Mouse (Mus musculus): ENCODE data around the gene Cnih4. TPM values are rescaled to one million over a fixed set of nuclear protein-coding genes. Genes with fewer than 3 reads are reported as not detected.

Cnih4 gene
- 62.6 and 71.8 TPM in 2 replicates for polyA plus RNA-seq (2012; ENCODE audit: insufficient read depth, insufficient read length, missing spikeins)

GRCm38 (mm10) chr1:181143950-181144836 is at the start of gene Cnih4, which contains the start of gene Nvl:
Gene Cnih4 (plus strand): TSS chr1:181144693.
Gene Nvl (minus strand): TSS chr1:181144204.
- Histone ChIP-seq H3K4me3 (ENCODE audit: insufficient read depth, low read depth, low read length) (peak within 1 kb of the TSS; percentile 81), H3K4me1 (ENCODE audit: control insufficient read depth, insufficient read depth, insufficient read length, low read length) (peaks cover 5% of the 10 kb centered on the region; the same call in 1 of the 2 replicates), H3K27ac (replicated peaks; ENCODE audit: low read depth, low read length) (peak within 1 kb of the TSS; percentile 49)

- H3K4me1 ChIP-seq (ENCODE audit: control insufficient read depth, insufficient read depth, insufficient read length, low read length) = no peaks in the 10 kb centered on the region
- no peak overlapping the region for H3K27ac ChIP-seq (replicated peaks; ENCODE audit: low read depth, low read length)
- H3K4me3 ChIP-seq (ENCODE audit: insufficient read depth, low read depth, low read length) = no peak overlapping the region
Measured at GRCm38 (mm10) chr1:181117112-181117511, 27.4 kb upstream of the Cnih4 start.

GRCm38 (mm10) chr1:181124145-181124544 is 20.3 kb upstream of the Cnih4 start:
- no peaks in the 10 kb centered on the region for H3K4me1 ChIP-seq (ENCODE audit: control insufficient read depth, insufficient read depth, insufficient read length, low read length)
- H3K27ac ChIP-seq (replicated peaks; ENCODE audit: low read depth, low read length) = no peak overlapping the region
- no peak overlapping the region for H3K4me3 ChIP-seq (ENCODE audit: insufficient read depth, low read depth, low read length)

GRCm38 (mm10) chr1:181125916-181126315 is 18.6 kb upstream of the Cnih4 start:
- H3K4me3 ChIP-seq (ENCODE audit: insufficient read depth, low read depth, low read length) = no peak overlapping the region
- no peak overlapping the region for H3K27ac ChIP-seq (replicated peaks; ENCODE audit: low read depth, low read length)
- no peaks in the 10 kb centered on the region for H3K4me1 ChIP-seq (ENCODE audit: control insufficient read depth, insufficient read depth, insufficient read length, low read length)

- no peaks in the 10 kb centered on the region for H3K4me1 ChIP-seq (ENCODE audit: control insufficient read depth, insufficient read depth, insufficient read length, low read length)
Measured at GRCm38 (mm10) chr1:181126766-181127165, 17.7 kb upstream of the Cnih4 start.

GRCm38 (mm10) chr1:181131915-181132314 is 12.6 kb upstream of the Cnih4 start:
- Histone ChIP-seq H3K4me1 (ENCODE audit: control insufficient read depth, insufficient read depth, insufficient read length, low read length) (no peaks in the 10 kb centered on the region), H3K4me3 (ENCODE audit: insufficient read depth, low read depth, low read length) (no peak overlapping the region), H3K27ac (replicated peaks; ENCODE audit: low read depth, low read length) (no peak overlapping the region)

More at GRCm38 (mm10) chr1:181126766-181127165, 17.7 kb upstream of the Cnih4 start:
- Histone ChIP-seq H3K27ac (replicated peaks; ENCODE audit: low read depth, low read length) (no peak overlapping the region), H3K4me3 (ENCODE audit: insufficient read depth, low read depth, low read length) (no peak overlapping the region)

- no peak overlapping the region for H3K27ac ChIP-seq (replicated peaks; ENCODE audit: low read depth, low read length)
- 0 out of 2 replicates have a peak, but pooled peaks cover 2% of the 10 kb centered on the region for H3K4me1 ChIP-seq (ENCODE audit: control insufficient read depth, insufficient read depth, insufficient read length, low read length)
- H3K4me3 ChIP-seq (ENCODE audit: insufficient read depth, low read depth, low read length) = no peak overlapping the region
Measured at GRCm38 (mm10) chr1:181138730-181139129, 5.8 kb upstream of the Cnih4 start.

GRCm38 (mm10) chr1:181143609-181143949 is 914 bp upstream of the Cnih4 start:
- H3K4me1 ChIP-seq (ENCODE audit: control insufficient read depth, insufficient read depth, insufficient read length, low read length) = peaks cover 5% of the 10 kb centered on the region; the same call in 1 of the 2 replicates
- H3K4me3 ChIP-seq (ENCODE audit: insufficient read depth, low read depth, low read length) = peak overlapping the region; percentile 81
- peak overlapping the region; percentile 49; the same call in 1 of the 2 replicates for H3K27ac ChIP-seq (replicated peaks; ENCODE audit: low read depth, low read length)

GRCm38 (mm10) chr1:181144966-181145365 is 473 bp downstream of the Cnih4 start:
- Histone ChIP-seq H3K4me1 (ENCODE audit: control insufficient read depth, insufficient read depth, insufficient read length, low read length) (peaks cover 5% of the 10 kb centered on the region; the same call in 1 of the 2 replicates), H3K4me3 (ENCODE audit: insufficient read depth, low read depth, low read length) (peak overlapping the region; percentile 81)

GRCm38 (mm10) chr1:181146187-181146586 is 1.7 kb downstream of the Cnih4 start:
- no peak overlapping the region for H3K27ac ChIP-seq (replicated peaks; ENCODE audit: low read depth, low read length)
- peaks cover 5% of the 10 kb centered on the region; the same call in 1 of the 2 replicates for H3K4me1 ChIP-seq (ENCODE audit: control insufficient read depth, insufficient read depth, insufficient read length, low read length)

More at GRCm38 (mm10) chr1:181144966-181145365, 473 bp downstream of the Cnih4 start:
- H3K27ac ChIP-seq (replicated peaks; ENCODE audit: low read depth, low read length) = 0 out of 2 replicates have a peak overlapping the region, but pooled peaks have one; percentile 4

GRCm38 (mm10) chr1:181148540-181148939 is 4.0 kb downstream of the Cnih4 start:
- Histone ChIP-seq H3K4me1 (ENCODE audit: control insufficient read depth, insufficient read depth, insufficient read length, low read length) (peaks cover 3% of the 10 kb centered on the region; the same call in 1 of the 2 replicates), H3K27ac (replicated peaks; ENCODE audit: low read depth, low read length) (no peak overlapping the region), H3K4me3 (ENCODE audit: insufficient read depth, low read depth, low read length) (no peak overlapping the region)

More at GRCm38 (mm10) chr1:181146187-181146586, 1.7 kb downstream of the Cnih4 start:
- H3K4me3 ChIP-seq (ENCODE audit: insufficient read depth, low read depth, low read length) = no peak overlapping the region

GRCm38 (mm10) chr1:181149373-181150017 is 5.0 kb downstream of the Cnih4 start:
- H3K4me3 ChIP-seq (ENCODE audit: insufficient read depth, low read depth, low read length) = no peak overlapping the region
- peaks cover 3% of the 10 kb centered on the region; the same call in 1 of the 2 replicates for H3K4me1 ChIP-seq (ENCODE audit: control insufficient read depth, insufficient read depth, insufficient read length, low read length)
- no peak overlapping the region for H3K27ac ChIP-seq (replicated peaks; ENCODE audit: low read depth, low read length)

GRCm38 (mm10) chr1:181150431-181150826 is 5.9 kb downstream of the Cnih4 start:
- H3K4me3 ChIP-seq (ENCODE audit: insufficient read depth, low read depth, low read length) = no peak overlapping the region
- H3K4me1 ChIP-seq (ENCODE audit: control insufficient read depth, insufficient read depth, insufficient read length, low read length) = no peaks in the 10 kb centered on the region
- H3K27ac ChIP-seq (replicated peaks; ENCODE audit: low read depth, low read length) = no peak overlapping the region

GRCm38 (mm10) chr1:181150827-181151534 is 6.5 kb downstream of the Cnih4 start:
- no peaks in the 10 kb centered on the region for H3K4me1 ChIP-seq (ENCODE audit: control insufficient read depth, insufficient read depth, insufficient read length, low read length)
- peak overlapping the region; percentile 54; the same call in 1 of the 2 replicates for H3K27ac ChIP-seq (replicated peaks; ENCODE audit: low read depth, low read length)
- H3K4me3 ChIP-seq (ENCODE audit: insufficient read depth, low read depth, low read length) = peak overlapping the region; percentile 91
